Mouse (Mus musculus) limb, embryonic 14.5 days (tissue): ENCODE results near the gene Hp1bp3. TPM values are rescaled to one million over a fixed set of nuclear protein-coding genes. Genes with fewer than 3 reads are reported as not detected.

Experiments
- ATAC-seq: fragments of 200-750 bp; cut with Nextera tagmentation; 2 replicates; pipeline ENCODE4 v1.8.0; 2017; ENCODE audit warnings: low read depth, moderate number of reproducible peaks, moderate TSS enrichment; ENCODE audit not compliant: low FRiP score
- DNase-seq: peaks from one replicate; pipeline ENCODE4 v3.0.0-alpha.2; 2015; ENCODE audit warnings: low spot score
- H3K27ac ChIP-seq: fragments of 300-500 bp; sonication (generic); replicated peaks from 2 replicates; pipeline ENCODE4 v1.5.1; 2014; ENCODE audit warnings: low read depth, mild to moderate bottlenecking, low read length, moderate library complexity, mixed read lengths
- H3K27me3 ChIP-seq: fragments of 300-500 bp; sonication (generic); 2 replicates; pipeline ENCODE4 v1.6.1; 2014; ENCODE audit warnings: low read length, mixed read lengths; ENCODE audit not compliant: control insufficient read depth, insufficient read depth
- H3K36me3 ChIP-seq: fragments of 300-500 bp; sonication (generic); 2 replicates; pipeline ENCODE4 v1.6.1; 2014; ENCODE audit warnings: mild to moderate bottlenecking, low read length, moderate library complexity, mixed read lengths; ENCODE audit not compliant: control insufficient read depth, insufficient read depth
- H3K4me1 ChIP-seq: fragments of 300-500 bp; sonication (generic); 2 replicates; pipeline ENCODE4 v1.6.1; 2014; ENCODE audit warnings: antibody characterized with exemption, low read length, mixed read lengths; ENCODE audit not compliant: control insufficient read depth, insufficient read depth
- H3K4me2 ChIP-seq: fragments of 300-500 bp; sonication (generic); replicated peaks from 2 replicates; pipeline ENCODE4 v1.6.1; 2014; ENCODE audit warnings: low read depth, mild to moderate bottlenecking, low read length, moderate library complexity; ENCODE audit not compliant: severe bottlenecking
- H3K4me3 ChIP-seq: fragments of 300-500 bp; sonication (generic); replicated peaks from 2 replicates; pipeline ENCODE4 v1.5.1; 2014; ENCODE audit warnings: low read length
- H3K9ac ChIP-seq: fragments of 300-500 bp; sonication (generic); 2 replicates; pipeline ENCODE4 v1.6.1; 2014; ENCODE audit warnings: mild to moderate bottlenecking, low read depth, low read length, moderate library complexity; ENCODE audit not compliant: severe bottlenecking
- H3K9me3 ChIP-seq: fragments of 300-500 bp; sonication (generic); 2 replicates; pipeline ENCODE4 v1.6.1; 2016; ENCODE audit warnings: low read length; ENCODE audit not compliant: control insufficient read depth
- POLR2A ChIP-seq: fragments of 200-500 bp; IDR thresholded peaks from 2 replicates; pipeline ENCODE4 v1.8.0; 2012; ENCODE audit warnings: inconsistent platforms, mild to moderate bottlenecking, moderate library complexity, borderline replicate concordance; ENCODE audit not compliant: insufficient read depth, insufficient read length; ENCODE audit errors: extremely low read depth
- WGBS: fragments of 180-500 bp; shearing (Covaris S2); extraction: QIAGEN DNeasy Blood & Tissue Kit; methylation state at CpG from one replicate; pipeline ENCODE4 v1.1.7; 2014; 5-methylcytosine and 5-hydroxymethylcytosine counted together
- polyA plus RNA-seq, 2 experiments: library from polyadenylated mRNA; depleted of rRNA in 1 of 2; stranded (reverse) in 1 of 2; unstranded in 1 of 2; fragments of >200 nt; fragmentation: Nextera tagmentation in 1 of 2; extraction: Ambion mirVana in 1 of 2; gene quantifications; 2 replicates each; pipeline versions ENCODE4 v1.2.1 to v1.2.3; 2012 to 2014

The Hp1bp3 gene
- polyA plus RNA-seq, 2 experiments: 174 to 183 TPM

- ATAC-seq: peak; percentile 7; the same call in 1 of the 2 replicates
Measured at GRCm38 (mm10) chr4:138217441-138217840, 1.3 kb downstream of the Hp1bp3 start.

GRCm38 (mm10) chr4:138217951-138218685 lies 2.0 kb downstream of the Hp1bp3 start:
- 0 out of 2 replicates have a peak overlapping the region, but pooled peaks have one; percentile 1 for H3K27ac ChIP-seq
- H3K9ac ChIP-seq: peak overlapping the region; percentile 97
- DNase-seq (no peak), ATAC-seq (no peak)
- peaks cover 37% of the 10 kb centered on the region for H3K36me3 ChIP-seq
- H3K9me3 ChIP-seq: no peaks in the 10 kb centered on the region
- WGBS: 81% methylated on average over 11 of the region's 11 CpGs
- H3K4me3 ChIP-seq: peak overlapping the region; percentile 98
- peaks cover 15% of the 10 kb centered on the region for H3K4me1 ChIP-seq
- TF ChIP-seq POLR2A: no peak
- H3K27me3 ChIP-seq: no peaks in the 10 kb centered on the region
- peak overlapping the region; percentile 54 for H3K4me2 ChIP-seq

More at GRCm38 (mm10) chr4:138217441-138217840, 1.3 kb downstream of the Hp1bp3 start:
- Histone ChIP-seq H3K4me1 (peaks cover 15% of the 10 kb centered on the region), H3K9ac (peak overlapping the region; percentile 97), H3K36me3 (peaks cover 30% of the 10 kb centered on the region), H3K9me3 (no peaks in the 10 kb centered on the region), H3K27ac (peak overlapping the region; percentile 97), H3K4me2 (peak overlapping the region; percentile 54), H3K27me3 (no peaks in the 10 kb centered on the region), H3K4me3 (peak overlapping the region; percentile 98)
- TF ChIP-seq POLR2A: no peak
- DNase-seq: no peak
- WGBS: 5% methylated on average over 33 of the region's 36 CpGs

DNA sequence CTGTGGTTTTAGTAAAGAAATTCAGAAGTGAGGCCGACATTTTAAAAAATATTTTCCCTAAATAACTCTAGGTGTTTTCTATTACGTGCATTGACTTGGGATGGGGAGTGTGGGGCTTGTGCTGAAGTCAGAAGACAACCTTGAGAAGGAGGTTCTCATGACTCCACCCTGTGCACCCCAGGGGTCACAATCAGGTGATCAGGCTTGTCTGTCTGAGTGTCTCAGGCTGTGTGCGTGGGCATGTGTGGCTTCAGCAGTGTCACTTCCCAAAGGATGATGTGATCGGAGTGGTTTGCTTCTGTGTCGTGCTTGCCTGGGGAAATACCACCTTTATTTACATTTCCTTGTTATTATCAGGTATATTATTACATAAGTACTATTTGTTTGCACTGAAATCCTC lies 3.2 kb downstream of the Hp1bp3 start:
- H3K9me3 ChIP-seq: no peaks in the 10 kb centered on the region

GRCm38 (mm10) chr4:138220761-138221160 lies 4.7 kb downstream of the Hp1bp3 start:
- no peak for TF ChIP-seq POLR2A
- DNase-seq: no peak
- 83% methylated on average over 7 of the region's 7 CpGs for WGBS
- Histone ChIP-seq H3K27me3 (no peaks in the 10 kb centered on the region), H3K4me1 (peaks cover 12% of the 10 kb centered on the region), H3K9me3 (no peaks in the 10 kb centered on the region), H3K4me2 (no peak overlapping the region), H3K9ac (no peak overlapping the region), H3K36me3 (peaks cover 63% of the 10 kb centered on the region), H3K27ac (no peak overlapping the region), H3K4me3 (no peak overlapping the region)
- ATAC-seq: no peak

More for the DNA sequence above, 3.2 kb downstream of the Hp1bp3 start:
- no peak overlapping the region for H3K27ac ChIP-seq
- no peaks in the 10 kb centered on the region for H3K27me3 ChIP-seq
- H3K9ac ChIP-seq: no peak overlapping the region
- no peak overlapping the region for H3K4me2 ChIP-seq
- TF ChIP-seq POLR2A: no peak
- ATAC-seq: no peak
- DNase-seq: no peak
- H3K4me1 ChIP-seq: peaks cover 15% of the 10 kb centered on the region
- peaks cover 49% of the 10 kb centered on the region for H3K36me3 ChIP-seq
- H3K4me3 ChIP-seq: no peak overlapping the region
- WGBS: 95% methylated on average over 5 of the region's 5 CpGs

DNA sequence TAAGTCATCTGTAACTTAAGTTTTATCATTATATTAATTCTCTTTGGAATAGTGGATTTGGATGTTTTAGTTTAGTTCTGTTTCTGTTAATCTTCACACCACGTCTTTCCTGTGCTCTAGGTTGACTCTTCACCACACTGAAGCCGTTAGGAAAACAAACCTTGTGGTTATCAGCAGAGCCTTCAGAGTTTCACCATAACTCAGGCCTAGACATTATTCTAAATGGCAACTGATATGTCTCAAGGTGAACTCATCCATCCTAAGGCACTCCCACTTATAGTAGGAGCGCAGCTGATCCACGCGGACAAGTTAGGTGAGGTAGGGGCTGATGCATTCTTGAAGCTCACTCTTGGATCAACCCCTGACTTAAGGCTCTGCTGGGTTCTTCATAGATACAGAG lies 5.3 kb downstream of the Hp1bp3 start:
- DNase-seq (no peak), ATAC-seq (no peak)
- H3K27ac ChIP-seq: no peak overlapping the region
- no peak for TF ChIP-seq POLR2A
- H3K9me3 ChIP-seq: no peaks in the 10 kb centered on the region
- peaks cover 10% of the 10 kb centered on the region; the same call in 1 of the 2 replicates for H3K4me1 ChIP-seq
- no peak overlapping the region for H3K4me3 ChIP-seq
- H3K27me3 ChIP-seq: no peaks in the 10 kb centered on the region
- H3K36me3 ChIP-seq: peaks cover 70% of the 10 kb centered on the region
- no peak overlapping the region for H3K9ac ChIP-seq
- no peak overlapping the region for H3K4me2 ChIP-seq
- WGBS: 88% methylated on average over 5 of the region's 5 CpGs
